Comparison of ENCODE assay signal across 8 mouse cellular contexts in genomic region chr9:43210190-43210682, GRCm38 (mm10). TPM values are rescaled to one million over a fixed set of nuclear protein-coding genes. Genes with fewer than 3 reads are reported as not detected.
A peak's percentile ranks its signal among the peaks of the same experiment; 100 is the strongest.
DNase-seq lines count a peak whose midpoint lies in the region; ATAC-seq lines count a peak whose summit lies in the region.

Pou2f3 (minus strand) TSS chr9:43210369.

- H3K4me1 ChIP-seq in forebrain, embryonic 12.5 days, result peaks cover 19% of the 10 kb centered on the region
- peaks cover 15% of the 10 kb centered on the region for H3K4me1 ChIP-seq in forebrain, embryonic 11.5 days (replicated peaks; ENCODE audit: control insufficient read depth, insufficient read depth, low read length)
- H3K4me1 ChIP-seq in heart, embryonic 13.5 days, result peaks cover 33% of the 10 kb centered on the region
- peaks cover 23% of the 10 kb centered on the region for H3K4me1 ChIP-seq in kidney, embryonic 14.5 days (ENCODE audit: control insufficient read depth, insufficient read depth, low read length)

- 10% methylated on average over 13 of the region's 13 CpGs for WGBS in forebrain, embryonic 12.5 days
- 6% methylated on average over 13 of the region's 13 CpGs for WGBS in forebrain, embryonic 11.5 days
- 9% methylated on average over 13 of the region's 13 CpGs for WGBS in heart, embryonic 13.5 days
- 7% methylated on average over 13 of the region's 13 CpGs for WGBS in kidney, embryonic 14.5 days

- 0 out of 2 replicates have a peak, but pooled peaks have one; percentile 30 for ATAC-seq in forebrain, embryonic 12.5 days (ENCODE audit: low FRiP score)
- ATAC-seq in forebrain, embryonic 11.5 days (replicated peaks; ENCODE audit: low FRiP score), result no peak
- ATAC-seq in heart, embryonic 13.5 days (ENCODE audit: extremely low read depth, insufficient number of reproducible peaks, low FRiP score, low TSS enrichment), result no peak
- ATAC-seq in kidney, embryonic 14.5 days (ENCODE audit: low FRiP score, low TSS enrichment), result peak; percentile 75

- no peak within 1 kb of the TSS for H3K4me3 ChIP-seq in forebrain, embryonic 12.5 days (replicated peaks)
- no peak within 1 kb of the TSS for H3K4me3 ChIP-seq in forebrain, embryonic 11.5 days (ENCODE audit: low read depth, low read length)
- peak within 1 kb of the TSS; percentile 14 for H3K4me3 ChIP-seq in heart, embryonic 13.5 days
- no peak within 1 kb of the TSS for H3K4me3 ChIP-seq in kidney, embryonic 14.5 days (ENCODE audit: low read length)

- H3K9ac ChIP-seq in forebrain, embryonic 12.5 days, result peak within 1 kb of the TSS; percentile 17; the same call in 1 of the 2 replicates
- no peak within 1 kb of the TSS for H3K9ac ChIP-seq in forebrain, embryonic 11.5 days (ENCODE audit: low read length)
- H3K9ac ChIP-seq in heart, embryonic 13.5 days, result peak within 1 kb of the TSS; percentile 62
- no peak within 1 kb of the TSS for H3K9ac ChIP-seq in kidney, embryonic 14.5 days (ENCODE audit: low read depth, low read length)

- H3K27me3 ChIP-seq in forebrain, embryonic 12.5 days, result peaks cover 42% of the 10 kb centered on the region
- H3K27me3 ChIP-seq in forebrain, embryonic 11.5 days (ENCODE audit: control insufficient read depth, insufficient read depth, low read length), result peaks cover 13% of the 10 kb centered on the region
- H3K27me3 ChIP-seq in heart, embryonic 13.5 days (replicated peaks), result peaks cover 44% of the 10 kb centered on the region
- peaks cover 14% of the 10 kb centered on the region for H3K27me3 ChIP-seq in kidney, embryonic 14.5 days (ENCODE audit: control insufficient read depth, insufficient read depth, low read length)

- no peaks in the 10 kb centered on the region for H3K9me3 ChIP-seq in forebrain, embryonic 12.5 days
- H3K9me3 ChIP-seq in forebrain, embryonic 11.5 days (ENCODE audit: control insufficient read depth, low read length), result no peaks in the 10 kb centered on the region
- no peaks in the 10 kb centered on the region for H3K9me3 ChIP-seq in heart, embryonic 13.5 days
- no peaks in the 10 kb centered on the region for H3K9me3 ChIP-seq in kidney, embryonic 14.5 days (ENCODE audit: control insufficient read depth, low read length)

- H3K4me2 ChIP-seq in forebrain, embryonic 12.5 days, result peak within 1 kb of the TSS; percentile 24
- H3K4me2 ChIP-seq in forebrain, embryonic 11.5 days (ENCODE audit: low read depth, low read length, severe bottlenecking), result no peak within 1 kb of the TSS; the same call in 1 of the 2 replicates
- H3K4me2 ChIP-seq in heart, embryonic 13.5 days, result peak within 1 kb of the TSS; percentile 52
- peak within 1 kb of the TSS; percentile 32; the same call in 1 of the 2 replicates for H3K4me2 ChIP-seq in kidney, embryonic 14.5 days (replicated peaks; ENCODE audit: low read depth, low read length)

- H3K36me3 ChIP-seq in forebrain, embryonic 12.5 days (replicated peaks), result no peaks in the 10 kb centered on the region
- no peaks in the 10 kb centered on the region for H3K36me3 ChIP-seq in forebrain, embryonic 11.5 days (ENCODE audit: control insufficient read depth, insufficient read depth, low read length)
- no peaks in the 10 kb centered on the region for H3K36me3 ChIP-seq in heart, embryonic 13.5 days
- no peaks in the 10 kb centered on the region for H3K36me3 ChIP-seq in kidney, embryonic 14.5 days (ENCODE audit: control insufficient read depth, insufficient read depth, low read length)

- DNase-seq in forebrain, embryonic 11.5 days (ENCODE audit: low spot score), result no peak
- peak; percentile 55 for DNase-seq in embryo, embryonic 11 days
- peak; percentile 92 for DNase-seq in lung, postnatal 10 days
- DNase-seq in right cerebral cortex, postnatal 10 days (ENCODE audit: low spot score in 2 of 2), result peak; percentile 59 to 63
- DNase-seq in thymus, postnatal 36 days, result no peak

- H3K27ac ChIP-seq in forebrain, embryonic 12.5 days, result no peak within 1 kb of the TSS
- no peak within 1 kb of the TSS for H3K27ac ChIP-seq in forebrain, embryonic 11.5 days (ENCODE audit: low read depth, low read length)
- peak within 1 kb of the TSS; percentile 48 for H3K27ac ChIP-seq in heart, embryonic 13.5 days (replicated peaks)
- H3K27ac ChIP-seq in kidney, embryonic 14.5 days (ENCODE audit: low read depth, low read length), result peak within 1 kb of the TSS; percentile 47

RNA-seq across cellular contexts. Expression of gene Pou2f3, which starts in this region (rescaled TPM):
- polyA plus RNA-seq in forebrain, embryonic 12.5 days (2016; fragmentation: Nextera tagmentation; extraction: Ambion mirVana), result not detected in 2 replicates
- polyA plus RNA-seq in forebrain, embryonic 11.5 days (2014; fragmentation: Nextera tagmentation; extraction: Ambion mirVana), result not detected in 2 replicates
- polyA plus RNA-seq in heart, embryonic 13.5 days (2015; fragmentation: Nextera tagmentation; extraction: Ambion mirVana), result not detected in 2 replicates
- 0.11 TPM in 1 of 2 replicates, not detected in the other for polyA plus RNA-seq in kidney, embryonic 14.5 days (2014; fragmentation: Nextera tagmentation; extraction: Ambion mirVana)

Comparison
In these comparisons a context has a peak if more than half of its experiments do, and no peak if none do; other contexts are left out.
1. Peak in ATAC-seq, H3K9ac ChIP-seq and H3K4me2 ChIP-seq in forebrain, embryonic 12.5 days; RNA of the gene not detected or under 1 TPM.
2. Peak in ATAC-seq, H3K27ac ChIP-seq and H3K4me2 ChIP-seq in kidney, embryonic 14.5 days; RNA of the gene not detected or under 1 TPM.
3. DNase-seq: peak in embryo, embryonic 11 days (single experiment), lung, postnatal 10 days (single experiment) and right cerebral cortex, postnatal 10 days (2 of 2); none in forebrain, embryonic 11.5 days (single experiment) and thymus, postnatal 36 days (0 of 2).